In genomic region chr3:145885851-145886464, GRCm38 (mm10) we compare ENCODE assay signal across 10 mouse cellular contexts. TPM values are rescaled to one million over a fixed set of nuclear protein-coding genes. Genes with fewer than 3 reads are reported as not detected.
DNase-seq lines count a peak whose midpoint lies in the region; ATAC-seq and TF ChIP-seq lines count a peak whose summit lies in the region.
"Had no signal": no experiment of that assay in that cellular context is flagged by ENCODE, and none has a peak within 500 bp of the region (broad histone marks: within the 10 kb centered on the region; RNA-seq: fewer than 3 reads in every experiment).

No protein-coding gene starts in this region.

- H3K4me3 ChIP-seq in gastrocnemius, adult 2 months = no peak overlapping the region
- no peak overlapping the region for H3K4me3 ChIP-seq in forebrain, embryonic 12.5 days (replicated peaks)
- no peak overlapping the region for H3K4me3 ChIP-seq in kidney, adult 2 months (ENCODE audit: insufficient read depth, low read depth, low read length)
- H3K4me3 ChIP-seq in midbrain, embryonic 15.5 days = no peak overlapping the region
- no peak overlapping the region for H3K4me3 ChIP-seq in thymus, adult 2 months (ENCODE audit: control insufficient read depth, insufficient read depth, low read length)
- H3K4me3 ChIP-seq: embryonic facial prominence, embryonic 12.5 days; neural tube, embryonic 12.5 days had no signal

- H3K9ac ChIP-seq in forebrain, embryonic 12.5 days = no peak overlapping the region
- H3K9ac ChIP-seq in midbrain, embryonic 15.5 days = no peak overlapping the region
- H3K9ac ChIP-seq: embryonic facial prominence, embryonic 12.5 days; neural tube, embryonic 12.5 days had no signal

- peak overlapping the region; percentile 70 for H3K27ac ChIP-seq in gastrocnemius, adult 2 months
- peak overlapping the region; percentile 77 for H3K27ac ChIP-seq in forebrain, embryonic 12.5 days
- peak overlapping the region; percentile 77 for H3K27ac ChIP-seq in kidney, adult 2 months (ENCODE audit: insufficient read depth, low read depth, low read length)
- 0 out of 2 replicates have a peak overlapping the region, but pooled peaks have one; percentile 42 for H3K27ac ChIP-seq in midbrain, embryonic 15.5 days
- no peak overlapping the region for H3K27ac ChIP-seq in thymus, adult 2 months (ENCODE audit: control insufficient read depth, insufficient read depth, low read length)
- H3K27ac ChIP-seq: embryonic facial prominence, embryonic 12.5 days; neural tube, embryonic 12.5 days had no signal

- 64% methylated on average over 5 of the region's 5 CpGs for WGBS in forebrain, embryonic 12.5 days
- 27% methylated on average over 5 of the region's 5 CpGs for WGBS in kidney, adult 2 months
- WGBS in midbrain, embryonic 15.5 days = 56% methylated on average over 5 of the region's 5 CpGs
- WGBS in thymus, adult 2 months = 81% methylated on average over 5 of the region's 5 CpGs

- no peak for ATAC-seq in forebrain, embryonic 12.5 days (ENCODE audit: low FRiP score)
- ATAC-seq in midbrain, embryonic 15.5 days (replicated peaks) = no peak

- intact Hi-C loops in gastrocnemius, adult 2 months (cut with DNase I) = no loop called here

- H3K27me3 ChIP-seq in forebrain, embryonic 12.5 days = no peaks in the 10 kb centered on the region
- H3K27me3 ChIP-seq in kidney, adult 2 months (replicated peaks; ENCODE audit: control insufficient read depth, insufficient read depth, low read length) = no peaks in the 10 kb centered on the region
- H3K27me3 ChIP-seq in midbrain, embryonic 15.5 days (replicated peaks) = no peaks in the 10 kb centered on the region
- H3K27me3 ChIP-seq in thymus, adult 2 months (ENCODE audit: control insufficient read depth, insufficient read depth, low read length) = no peaks in the 10 kb centered on the region
- H3K27me3 ChIP-seq: embryonic facial prominence, embryonic 12.5 days; neural tube, embryonic 12.5 days had no signal

- TF ChIP-seq POLR2A in kidney, adult 2 months (IDR thresholded peaks at IDR 0.05; ENCODE audit: low read depth, low read length) = no peak
- TF ChIP-seq POLR2A in thymus, adult 2 months (IDR thresholded peaks at IDR 0.05; ENCODE audit: control insufficient read depth, extremely low read depth, insufficient read depth, low read length, poor library complexity) = no peak

- no peak overlapping the region for H3K4me2 ChIP-seq in forebrain, embryonic 12.5 days
- no peak overlapping the region for H3K4me2 ChIP-seq in midbrain, embryonic 15.5 days
- H3K4me2 ChIP-seq: embryonic facial prominence, embryonic 12.5 days; neural tube, embryonic 12.5 days had no signal

- TF ChIP-seq CTCF in gastrocnemius, adult 2 months (IDR thresholded peaks at IDR 0.05) = no peak
- TF ChIP-seq CTCF in kidney, adult 2 months (conservative IDR thresholded peaks at IDR 0.05; ENCODE audit: insufficient read depth, insufficient read length, low read depth, low read length) = no peak
- no peak for TF ChIP-seq CTCF in thymus, adult 2 months (IDR thresholded peaks at IDR 0.05; ENCODE audit: borderline replicate concordance, control insufficient read depth, extremely low read depth, insufficient read depth, low read length, poor library complexity)

- peaks cover 4% of the 10 kb centered on the region; the same call in 1 of the 2 replicates for H3K36me3 ChIP-seq in forebrain, embryonic 12.5 days (replicated peaks)
- no peaks in the 10 kb centered on the region for H3K36me3 ChIP-seq in kidney, adult 2 months (ENCODE audit: control insufficient read depth, insufficient read depth, low read length)
- H3K36me3 ChIP-seq in midbrain, embryonic 15.5 days (replicated peaks) = no peaks in the 10 kb centered on the region
- no peaks in the 10 kb centered on the region for H3K36me3 ChIP-seq in thymus, adult 2 months (ENCODE audit: control insufficient read depth, insufficient read depth, low read length)
- H3K36me3 ChIP-seq: embryonic facial prominence, embryonic 12.5 days; neural tube, embryonic 12.5 days had no signal

- no peaks in the 10 kb centered on the region for H3K9me3 ChIP-seq in forebrain, embryonic 12.5 days
- H3K9me3 ChIP-seq in midbrain, embryonic 15.5 days = no peaks in the 10 kb centered on the region
- H3K9me3 ChIP-seq: embryonic facial prominence, embryonic 12.5 days; neural tube, embryonic 12.5 days had no signal

- H3K4me1 ChIP-seq in forebrain, embryonic 12.5 days = peaks cover 49% of the 10 kb centered on the region
- H3K4me1 ChIP-seq in kidney, adult 2 months (ENCODE audit: control insufficient read depth, insufficient read depth, low read length) = peaks cover 10% of the 10 kb centered on the region; the same call in 1 of the 2 replicates
- H3K4me1 ChIP-seq in midbrain, embryonic 15.5 days = peaks cover 18% of the 10 kb centered on the region
- H3K4me1 ChIP-seq in thymus, adult 2 months (replicated peaks; ENCODE audit: control insufficient read depth, insufficient read depth, low read length) = no peaks in the 10 kb centered on the region

- no peak for DNase-seq in gastrocnemius, adult 2 months
- DNase-seq in gastrocnemius, postnatal 25 days = no peak
- DNase-seq in kidney, adult 2 months = peak; percentile 91
- DNase-seq in thymus, adult 2 months = no peak
- no peak for DNase-seq in right cerebral cortex, postnatal 4 days
- DNase-seq in urinary bladder, postnatal 4 days (ENCODE audit: low spot score in 2 of 2) = no peak

RNA-seq across cellular contexts. Expression of gene Bcl10, which starts 36.6 kb away (rescaled TPM):
- 1 to 10 TPM; 9.6 to 9.8 TPM for total RNA-seq in gastrocnemius, adult 2 months (2021)
- total RNA-seq in gastrocnemius, postnatal 25 days (2021) = 1 to 10 TPM; 9.1 to 9.2 TPM
- polyA plus RNA-seq in forebrain, embryonic 12.5 days (2016; fragmentation: Nextera tagmentation; extraction: Ambion mirVana) = 50.7 and 50.8 TPM in 2 replicates
- 9.4 and 13.7 TPM in 2 replicates for polyA plus RNA-seq in kidney, adult 2 months (2012; rRNA removed)
- polyA plus RNA-seq in midbrain, embryonic 15.5 days (2015; fragmentation: Nextera tagmentation; extraction: Ambion mirVana) = 30.9 and 32.4 TPM in 2 replicates
- 17.3 and 21.1 TPM in 2 replicates for polyA plus RNA-seq in thymus, adult 2 months (2012; rRNA removed)

RNA-seq across cellular contexts. Expression of gene 2410004B18Rik, which starts 51.9 kb away (rescaled TPM):
- total RNA-seq in gastrocnemius, adult 2 months (2021) = 10 to 100 TPM; 18.2 to 19.6 TPM
- total RNA-seq in gastrocnemius, postnatal 25 days (2021) = 10 to 100 TPM; 14.3 to 17.9 TPM
- 63.0 and 64.4 TPM in 2 replicates for polyA plus RNA-seq in forebrain, embryonic 12.5 days (2016; fragmentation: Nextera tagmentation; extraction: Ambion mirVana)
- polyA plus RNA-seq in kidney, adult 2 months (2012; rRNA removed) = 7.4 and 9.4 TPM in 2 replicates
- polyA plus RNA-seq in midbrain, embryonic 15.5 days (2015; fragmentation: Nextera tagmentation; extraction: Ambion mirVana) = 78.6 and 85.6 TPM in 2 replicates
- polyA plus RNA-seq in thymus, adult 2 months (2012; rRNA removed) = 19.2 and 20.6 TPM in 2 replicates
